9 mouse cellular contexts compared by ENCODE assay signal in the genomic region with DNA sequence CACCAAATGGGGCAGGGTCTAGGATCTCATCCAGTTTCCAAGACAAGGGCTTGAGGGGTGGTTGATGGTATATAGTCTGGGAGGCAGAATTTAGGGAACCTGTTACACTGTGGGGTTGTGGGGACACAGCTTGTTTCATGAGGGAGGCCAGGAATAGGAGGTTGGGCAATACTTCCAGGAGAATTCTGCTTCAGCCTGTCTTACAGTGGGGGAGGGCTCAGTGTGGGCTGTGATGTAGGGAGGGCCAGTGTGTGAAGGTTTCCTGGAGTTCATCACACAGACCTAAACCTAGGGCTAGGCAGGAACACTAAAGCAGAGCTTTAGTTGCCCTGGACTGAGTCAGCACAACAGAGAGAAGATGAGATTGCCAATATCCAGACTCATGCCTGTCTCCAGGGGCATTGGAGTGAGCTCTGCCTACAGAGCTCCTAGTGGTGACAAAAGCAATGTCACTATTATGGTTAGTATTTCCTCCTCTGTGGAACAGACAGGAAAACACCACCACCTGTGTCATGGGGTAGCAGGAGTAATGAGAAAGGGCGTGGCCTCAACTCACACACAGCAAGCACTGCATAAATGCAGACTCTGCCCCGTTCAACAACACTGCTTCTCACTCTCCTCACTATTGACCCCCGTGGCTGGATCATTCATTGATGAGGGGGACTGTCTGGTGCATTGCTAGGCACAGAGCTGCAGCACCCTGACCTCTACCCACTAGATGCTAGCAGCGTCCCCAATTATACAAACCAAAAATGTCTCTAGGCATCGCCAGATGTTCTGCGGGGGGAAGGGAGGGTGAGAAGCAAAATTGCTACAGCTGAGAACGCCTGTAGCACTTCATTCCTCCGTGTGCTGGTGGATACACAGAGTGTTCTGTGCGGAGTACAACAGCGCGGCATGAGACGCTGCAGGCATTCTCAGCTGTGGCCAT.
DNase-seq lines count a peak whose midpoint lies in the region; ATAC-seq and TF ChIP-seq lines count a peak whose summit lies in the region.
"Had no signal": no experiment of that assay in that cellular context is flagged by ENCODE, and none has a peak within 500 bp of the region (broad histone marks: within the 10 kb centered on the region; RNA-seq: fewer than 3 reads in every experiment).

No protein-coding gene starts in this region.

- 70% methylated on average over 12 of the region's 12 CpGs for WGBS in forebrain, postnatal 0 days

- no peak for DNase-seq in frontal cortex, postnatal 10 days (ENCODE audit: low spot score in 2 of 2)
- DNase-seq in CD4-positive helper T cell, adult 2 months (ENCODE audit: low read depth, low spot score), result peak; percentile 42
- peak; percentile 25 for DNase-seq in forebrain, postnatal 0 days
- DNase-seq in naive thymus-derived CD4-positive, alpha-beta T cell, adult 2 months (ENCODE audit: low read depth), result peak; percentile 45
- no peak for DNase-seq in adrenal gland, postnatal 36 days
- DNase-seq in spleen, postnatal 4 days (ENCODE audit: low spot score in 2 of 2), result no peak
- DNase-seq in embryo, embryonic 10 days (ENCODE audit: low spot score), result no peak

- no peaks in the 10 kb centered on the region for H3K27me3 ChIP-seq in forebrain, postnatal 0 days (ENCODE audit: insufficient read depth, low read length)
- H3K27me3 ChIP-seq: limb, embryonic 13.5 days had no signal

- H3K9ac ChIP-seq in forebrain, postnatal 0 days, result no peak overlapping the region
- H3K9ac ChIP-seq: limb, embryonic 13.5 days had no signal

- 0 out of 2 replicates have a peak, but pooled peaks cover 5% of the 10 kb centered on the region for H3K9me3 ChIP-seq in forebrain, postnatal 0 days (ENCODE audit: low read length)

- no peaks in the 10 kb centered on the region for H3K36me3 ChIP-seq in forebrain, postnatal 0 days (ENCODE audit: insufficient read depth)
- H3K36me3 ChIP-seq: limb, embryonic 13.5 days had no signal

- H3K27ac ChIP-seq in forebrain, postnatal 0 days (ENCODE audit: low read depth, low read length), result no peak overlapping the region
- H3K27ac ChIP-seq: limb, embryonic 13.5 days had no signal

- no peak overlapping the region for H3K4me3 ChIP-seq in forebrain, postnatal 0 days (ENCODE audit: low read depth, low read length)
- H3K4me3 ChIP-seq: limb, embryonic 13.5 days had no signal

- no peaks in the 10 kb centered on the region for H3K4me1 ChIP-seq in forebrain, postnatal 0 days (ENCODE audit: insufficient read depth)

- ATAC-seq in frontal cortex, adult (ENCODE audit: low TSS enrichment), result peak; percentile 28; the same call in 1 of the 2 replicates
- ATAC-seq in forebrain, postnatal 0 days, result peak; percentile 56

- TF ChIP-seq CTCF in forebrain, postnatal 0 days (IDR thresholded peaks at IDR 0.05; ENCODE audit: low read depth), result peak; percentile 37

- H3K4me2 ChIP-seq in forebrain, postnatal 0 days (ENCODE audit: low read depth), result no peak overlapping the region
- H3K4me2 ChIP-seq: limb, embryonic 13.5 days had no signal

Comparison
In these comparisons a context has a peak if more than half of its experiments do, and no peak if none do; other contexts are left out.
1. DNase-seq: peak in CD4-positive helper T cell, adult 2 months (single experiment), forebrain, postnatal 0 days (single experiment) and naive thymus-derived CD4-positive, alpha-beta T cell, adult 2 months (single experiment); none in frontal cortex, postnatal 10 days (0 of 2), adrenal gland, postnatal 36 days (0 of 2), spleen, postnatal 4 days (0 of 2) and embryo, embryonic 10 days (single experiment).